Mouse (Mus musculus): Measurements from ENCODE around the gene Alyref2. TPM values are rescaled to one million over a fixed set of nuclear protein-coding genes. Genes with fewer than 3 reads are reported as not detected.

The Alyref2 gene
- polyA plus RNA-seq, 1 experiment from 2014 or later = 34.3 TPM

DNA sequence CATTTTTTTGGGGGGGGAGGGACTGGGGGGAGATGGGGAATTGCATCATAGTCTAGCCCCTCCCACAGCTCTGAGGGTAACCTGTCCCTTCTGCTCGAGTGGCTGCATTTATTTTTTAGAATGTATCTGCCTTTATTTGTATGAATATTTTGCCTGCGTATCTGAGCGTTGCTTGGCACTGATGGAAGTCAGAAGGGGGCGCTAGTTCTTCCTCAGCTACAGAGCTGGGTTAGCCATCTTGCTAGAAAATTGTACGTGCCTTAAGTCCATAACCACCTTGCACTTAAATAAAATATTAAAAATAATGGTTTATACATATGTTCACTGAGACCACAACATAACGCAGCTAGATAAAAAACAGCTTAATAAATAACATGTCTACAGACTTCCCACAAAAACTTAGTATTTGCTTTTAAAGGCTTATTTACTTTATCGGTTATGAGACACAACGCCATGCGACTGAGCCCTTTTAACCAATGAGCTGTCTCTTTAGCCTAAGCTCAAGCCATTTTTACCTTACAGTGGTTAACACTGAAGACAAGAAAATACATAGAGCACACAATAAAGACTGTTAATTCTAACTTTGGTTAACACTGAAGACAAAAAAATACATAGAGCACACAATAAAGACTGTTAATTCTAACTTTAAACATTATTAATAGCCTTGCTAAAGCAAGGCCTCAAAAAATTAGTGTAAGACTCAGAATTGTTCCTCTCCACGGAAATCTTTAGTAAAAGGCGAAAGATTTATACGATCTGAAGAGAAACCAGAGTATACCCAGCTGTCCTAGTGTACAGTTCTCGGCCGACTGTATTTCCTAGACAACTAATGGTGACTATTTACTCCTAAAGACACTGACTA lies 659 bp upstream of the Alyref2 start:
- H3K9me3 ChIP-seq = no peaks in the 10 kb centered on the region
- peaks cover 17% of the 10 kb centered on the region for H3K4me1 ChIP-seq
- peak overlapping the region; percentile 72 for H3K4me3 ChIP-seq
- H3K36me3 ChIP-seq (replicated peaks) = no peaks in the 10 kb centered on the region
- ATAC-seq (replicated peaks) = peak; percentile 89
- H3K4me2 ChIP-seq = peak overlapping the region; percentile 81
- no peaks in the 10 kb centered on the region; the same call in 1 of the 2 replicates for H3K27me3 ChIP-seq (replicated peaks)
- peak overlapping the region; percentile 98 for H3K27ac ChIP-seq
- under 1% methylated on average over 14 of the region's 14 CpGs for WGBS
- H3K9ac ChIP-seq = peak overlapping the region; percentile 19; the same call in 1 of the 2 replicates

GRCm38 (mm10) chr1:171503592-171504291 lies 464 bp downstream of the Alyref2 start:
- peak overlapping the region; percentile 72 for H3K4me3 ChIP-seq
- H3K27me3 ChIP-seq (replicated peaks) = no peaks in the 10 kb centered on the region; the same call in 1 of the 2 replicates
- no peaks in the 10 kb centered on the region for H3K36me3 ChIP-seq (replicated peaks)
- no peaks in the 10 kb centered on the region for H3K9me3 ChIP-seq
- peak; percentile 77 for ATAC-seq (replicated peaks)
- peak overlapping the region; percentile 92 for H3K9ac ChIP-seq
- peak overlapping the region; percentile 81 for H3K4me2 ChIP-seq
- WGBS = 1% methylated on average over 53 of the region's 53 CpGs
- peak overlapping the region; percentile 98 for H3K27ac ChIP-seq
- H3K4me1 ChIP-seq = peaks cover 17% of the 10 kb centered on the region

DNA sequence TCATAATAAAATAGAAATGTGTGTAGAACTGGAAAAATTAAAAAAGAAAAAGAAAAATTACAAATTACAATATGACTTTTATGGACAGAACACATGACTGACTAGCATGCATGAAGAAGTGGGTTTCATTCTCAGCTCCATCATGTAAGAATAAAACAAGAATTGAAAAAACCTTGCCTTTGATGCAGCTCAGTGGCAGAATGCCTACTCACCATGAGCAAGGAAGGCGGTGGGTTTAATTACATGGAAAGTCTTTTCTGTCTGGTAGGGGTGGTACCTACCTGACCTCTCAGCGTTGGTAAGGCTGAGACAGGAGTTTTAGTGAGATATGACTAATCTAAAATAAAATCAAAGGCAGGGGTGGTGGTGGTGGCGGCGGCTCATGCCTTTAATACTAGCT lies 1.3 kb downstream of the Alyref2 start:
- Histone ChIP-seq H3K4me3 (peak overlapping the region; percentile 72), H3K36me3 (replicated peaks) (no peaks in the 10 kb centered on the region), H3K27me3 (replicated peaks) (no peaks in the 10 kb centered on the region; the same call in 1 of the 2 replicates), H3K4me1 (peaks cover 17% of the 10 kb centered on the region), H3K9me3 (no peaks in the 10 kb centered on the region), H3K27ac (peak overlapping the region; percentile 56; the same call in 1 of the 2 replicates), H3K4me2 (peak overlapping the region; percentile 81), H3K9ac (peak overlapping the region; percentile 48)
- no peak for ATAC-seq (replicated peaks)
- WGBS = 60% methylated on average over 4 of the region's 4 CpGs

DNA sequence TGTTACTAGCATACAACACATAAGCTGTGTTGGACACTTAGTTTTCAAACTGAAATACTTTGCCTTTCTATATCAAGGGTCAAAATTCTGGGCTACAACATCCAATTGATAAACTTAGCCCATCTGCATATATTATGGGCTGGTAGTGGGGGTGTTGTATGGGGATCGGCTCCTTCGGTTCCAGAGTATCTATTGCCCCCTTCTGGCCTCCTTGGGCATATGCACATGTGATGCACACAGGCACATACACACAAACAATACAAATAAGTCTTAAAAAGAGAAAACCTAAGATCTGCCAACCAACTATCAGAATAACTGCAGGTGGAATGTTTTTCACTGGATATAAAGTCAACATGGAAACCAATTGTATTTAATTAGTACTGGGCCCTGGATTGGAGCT lies 10.0 kb downstream of the Alyref2 start:
- H3K27me3 ChIP-seq (replicated peaks) = no peaks in the 10 kb centered on the region
- no peak overlapping the region for H3K27ac ChIP-seq
- H3K9ac ChIP-seq = no peak overlapping the region
- H3K4me2 ChIP-seq = no peak overlapping the region
- no peaks in the 10 kb centered on the region for H3K9me3 ChIP-seq
- 92% methylated on average over 2 of the region's 2 CpGs for WGBS
- no peak for ATAC-seq (replicated peaks)
- no peaks in the 10 kb centered on the region for H3K4me1 ChIP-seq
- H3K4me3 ChIP-seq = no peak overlapping the region
- H3K36me3 ChIP-seq (replicated peaks) = no peaks in the 10 kb centered on the region

GRCm38 (mm10) chr1:171513760-171514159 lies 10.5 kb downstream of the Alyref2 start:
- 96% methylated on average over 1 of the region's 1 CpGs for WGBS
- no peak overlapping the region for H3K4me2 ChIP-seq
- H3K4me3 ChIP-seq = no peak overlapping the region
- H3K36me3 ChIP-seq (replicated peaks) = no peaks in the 10 kb centered on the region
- H3K9me3 ChIP-seq = no peaks in the 10 kb centered on the region
- no peaks in the 10 kb centered on the region for H3K27me3 ChIP-seq (replicated peaks)
- no peak overlapping the region for H3K9ac ChIP-seq
- no peak overlapping the region for H3K27ac ChIP-seq
- ATAC-seq (replicated peaks) = no peak
- H3K4me1 ChIP-seq = no peaks in the 10 kb centered on the region

DNA sequence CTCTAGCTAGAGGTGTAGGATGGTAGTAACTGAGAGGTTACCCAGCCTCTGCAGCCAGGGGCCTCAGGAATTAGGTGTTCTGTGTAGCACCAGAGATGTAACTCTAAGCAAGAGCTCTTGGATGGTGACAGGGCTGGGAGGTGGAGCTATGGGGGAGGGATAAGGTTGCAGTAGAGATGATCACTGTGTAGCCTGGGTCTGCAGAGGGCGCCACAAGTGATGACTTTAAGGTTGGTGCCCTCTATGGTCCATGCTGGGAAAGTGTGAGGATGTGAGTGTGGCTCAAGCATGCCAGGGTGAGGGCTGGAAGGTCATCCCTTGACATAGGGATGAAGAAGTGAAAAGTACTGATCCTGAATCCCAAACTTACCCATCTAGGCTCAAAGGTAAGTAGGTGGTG lies 11.8 kb downstream of the Alyref2 start:
- no peaks in the 10 kb centered on the region for H3K36me3 ChIP-seq (replicated peaks)
- H3K4me2 ChIP-seq = no peak overlapping the region
- ATAC-seq (replicated peaks) = no peak
- no peak overlapping the region for H3K4me3 ChIP-seq
- WGBS = 39% methylated on average over 1 of the region's 1 CpGs
- H3K27me3 ChIP-seq (replicated peaks) = no peaks in the 10 kb centered on the region
- no peaks in the 10 kb centered on the region for H3K9me3 ChIP-seq
- H3K9ac ChIP-seq = no peak overlapping the region
- H3K27ac ChIP-seq = no peak overlapping the region
- H3K4me1 ChIP-seq = no peaks in the 10 kb centered on the region

- Histone ChIP-seq H3K4me3 (no peak overlapping the region), H3K9me3 (no peaks in the 10 kb centered on the region), H3K4me1 (no peaks in the 10 kb centered on the region), H3K27me3 (replicated peaks) (no peaks in the 10 kb centered on the region), H3K36me3 (replicated peaks) (no peaks in the 10 kb centered on the region), H3K27ac (no peak overlapping the region), H3K9ac (no peak overlapping the region), H3K4me2 (no peak overlapping the region)
- WGBS = 93% methylated on average over 4 of the region's 4 CpGs
- no peak for ATAC-seq (replicated peaks)
Measured at GRCm38 (mm10) chr1:171515557-171515956, 12.3 kb downstream of the Alyref2 start.

DNA sequence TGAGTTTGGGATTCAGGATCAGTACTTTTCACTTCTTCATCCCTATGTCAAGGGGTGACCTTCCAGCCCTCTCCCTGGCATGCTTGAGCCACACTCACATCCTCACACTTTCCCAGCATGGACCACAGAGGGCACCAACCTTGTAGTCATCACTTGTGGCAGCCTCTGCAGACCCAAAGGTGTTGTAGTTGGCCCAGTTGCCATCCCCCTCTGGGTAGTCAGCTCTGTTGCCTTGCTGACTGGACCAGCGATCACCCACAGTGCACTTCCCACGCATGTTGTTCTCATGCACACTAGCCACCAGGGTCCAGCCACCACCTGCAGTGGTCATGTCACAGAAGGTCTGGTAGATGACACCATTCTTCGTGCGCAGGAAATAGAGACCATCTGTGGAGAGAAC lies 28.1 kb downstream of the Alyref2 start:
- Histone ChIP-seq H3K9me3 (no peaks in the 10 kb centered on the region), H3K4me3 (no peak overlapping the region), H3K4me2 (no peak overlapping the region), H3K27ac (no peak overlapping the region), H3K9ac (no peak overlapping the region), H3K36me3 (replicated peaks) (no peaks in the 10 kb centered on the region), H3K27me3 (replicated peaks) (no peaks in the 10 kb centered on the region), H3K4me1 (no peaks in the 10 kb centered on the region)
- WGBS = 95% methylated on average over 4 of the region's 4 CpGs
- no peak for ATAC-seq (replicated peaks)

GRCm38 (mm10) chr1:171532830-171533229 lies 29.6 kb downstream of the Alyref2 start:
- no peaks in the 10 kb centered on the region for H3K36me3 ChIP-seq (replicated peaks)
- no peak overlapping the region for H3K27ac ChIP-seq
- H3K27me3 ChIP-seq (replicated peaks) = no peaks in the 10 kb centered on the region
- H3K9me3 ChIP-seq = no peaks in the 10 kb centered on the region
- H3K4me3 ChIP-seq = no peak overlapping the region
- no peak overlapping the region for H3K9ac ChIP-seq
- no peak overlapping the region for H3K4me2 ChIP-seq
- no peaks in the 10 kb centered on the region for H3K4me1 ChIP-seq
- 56% methylated on average over 2 of the region's 2 CpGs for WGBS
- ATAC-seq (replicated peaks) = no peak

GRCm38 (mm10) chr1:171534557-171534956 lies 31.3 kb downstream of the Alyref2 start:
- H3K4me3 ChIP-seq = no peak overlapping the region
- H3K27ac ChIP-seq = no peak overlapping the region
- no peak overlapping the region for H3K9ac ChIP-seq
- H3K4me2 ChIP-seq = no peak overlapping the region
- no peaks in the 10 kb centered on the region for H3K36me3 ChIP-seq (replicated peaks)
- H3K9me3 ChIP-seq = no peaks in the 10 kb centered on the region
- H3K27me3 ChIP-seq (replicated peaks) = no peaks in the 10 kb centered on the region
- ATAC-seq (replicated peaks) = no peak
- no peaks in the 10 kb centered on the region for H3K4me1 ChIP-seq

GRCm38 (mm10) chr1:171535194-171535593 lies 31.9 kb downstream of the Alyref2 start, which contains the start of gene Itln1:
Gene Itln1 (minus strand): TSS chr1:171535294.
- H3K27ac ChIP-seq = no peak within 1 kb of the TSS
- H3K36me3 ChIP-seq (replicated peaks) = no peaks in the 10 kb centered on the region
- 0 out of 2 replicates have a peak, but pooled peaks cover 4% of the 10 kb centered on the region for H3K9me3 ChIP-seq
- WGBS = 89% methylated on average over 1 of the region's 1 CpGs
- H3K4me3 ChIP-seq = no peak within 1 kb of the TSS
- no peak within 1 kb of the TSS for H3K4me2 ChIP-seq
- H3K27me3 ChIP-seq (replicated peaks) = no peaks in the 10 kb centered on the region
- no peaks in the 10 kb centered on the region for H3K4me1 ChIP-seq
- no peak within 1 kb of the TSS for H3K9ac ChIP-seq
- ATAC-seq (replicated peaks) = no peak

- no peak overlapping the region for H3K27ac ChIP-seq
- WGBS = 91% methylated on average over 1 of the region's 1 CpGs
- H3K4me3 ChIP-seq = no peak overlapping the region
- H3K9ac ChIP-seq = no peak overlapping the region
- ATAC-seq (replicated peaks) = no peak
- H3K4me2 ChIP-seq = no peak overlapping the region
- H3K9me3 ChIP-seq = 0 out of 2 replicates have a peak, but pooled peaks cover 4% of the 10 kb centered on the region
- H3K27me3 ChIP-seq (replicated peaks) = no peaks in the 10 kb centered on the region
- H3K36me3 ChIP-seq (replicated peaks) = no peaks in the 10 kb centered on the region
- H3K4me1 ChIP-seq = no peaks in the 10 kb centered on the region
Measured at GRCm38 (mm10) chr1:171540694-171541093, 37.4 kb downstream of the Alyref2 start.

Data from midbrain, embryonic 15.5 days (tissue).